Mouse (Mus musculus): ENCODE data around the gene Traf7. TPM values are rescaled to one million over a fixed set of nuclear protein-coding genes. Genes with fewer than 3 reads are reported as not detected.

The Traf7 gene
- polyA plus RNA-seq, 1 experiment from 2014 or later: 72.3 TPM

DNA sequence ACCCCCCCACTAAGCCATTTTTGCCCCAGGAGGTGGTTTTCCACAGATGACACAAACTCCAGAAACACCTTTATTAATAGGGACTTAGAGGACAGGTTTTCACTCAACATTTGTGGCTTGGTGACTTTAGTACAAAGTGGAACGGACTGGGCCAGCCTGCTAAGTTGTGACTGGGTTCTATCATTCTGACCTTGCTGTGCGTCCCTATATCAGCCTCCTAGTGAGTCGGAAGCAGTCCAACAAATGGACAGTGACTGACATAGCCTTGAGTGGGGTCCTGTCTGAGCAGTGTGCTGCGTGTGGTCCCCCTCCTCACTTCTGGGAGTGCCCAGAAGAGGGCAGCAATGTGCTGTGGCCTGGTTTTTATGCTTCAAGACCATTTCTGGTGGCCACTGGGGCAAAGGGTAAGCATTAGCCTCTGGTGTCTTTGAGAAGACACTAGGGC, 1.3 kb upstream of the Traf7 start:
- Histone ChIP-seq H3K36me3 (ENCODE audit: control insufficient read depth, insufficient read depth, low read length) (peaks cover 5% of the 10 kb centered on the region), H3K4me3 (ENCODE audit: low read depth, low read length) (peak overlapping the region; percentile 95), H3K9ac (ENCODE audit: low read depth, low read length) (peak overlapping the region; percentile 80), H3K4me2 (peak overlapping the region; percentile 85), H3K27me3 (ENCODE audit: control insufficient read depth, insufficient read depth, low read length) (no peaks in the 10 kb centered on the region), H3K4me1 (ENCODE audit: control insufficient read depth, insufficient read depth, low read length) (peaks cover 33% of the 10 kb centered on the region), H3K27ac (ENCODE audit: low read depth, low read length) (peak overlapping the region; percentile 54), H3K9me3 (replicated peaks; ENCODE audit: control insufficient read depth, low read length) (no peaks in the 10 kb centered on the region)
- no peak for ATAC-seq (replicated peaks; ENCODE audit: insufficient number of reproducible peaks, low FRiP score, low TSS enrichment)
- WGBS (ENCODE audit: insufficient replicate concordance): under 1% methylated on average over 4 of the region's 4 CpGs

- no peak for ATAC-seq (replicated peaks; ENCODE audit: insufficient number of reproducible peaks, low FRiP score, low TSS enrichment)
- H3K4me1 ChIP-seq (ENCODE audit: control insufficient read depth, insufficient read depth, low read length): peaks cover 33% of the 10 kb centered on the region
- peak overlapping the region; percentile 95 for H3K4me3 ChIP-seq (ENCODE audit: low read depth, low read length)
- no peaks in the 10 kb centered on the region for H3K27me3 ChIP-seq (ENCODE audit: control insufficient read depth, insufficient read depth, low read length)
- H3K4me2 ChIP-seq: peak overlapping the region; percentile 85
- peak overlapping the region; percentile 80 for H3K9ac ChIP-seq (ENCODE audit: low read depth, low read length)
- peak overlapping the region; percentile 54 for H3K27ac ChIP-seq (ENCODE audit: low read depth, low read length)
- H3K36me3 ChIP-seq (ENCODE audit: control insufficient read depth, insufficient read depth, low read length): peaks cover 5% of the 10 kb centered on the region
- no peaks in the 10 kb centered on the region for H3K9me3 ChIP-seq (replicated peaks; ENCODE audit: control insufficient read depth, low read length)
- WGBS (ENCODE audit: insufficient replicate concordance): 0% methylated on average over 8 of the region's 8 CpGs
Observed at GRCm38 (mm10) chr17:24528560-24528918, 801 bp upstream of the Traf7 start.

DNA sequence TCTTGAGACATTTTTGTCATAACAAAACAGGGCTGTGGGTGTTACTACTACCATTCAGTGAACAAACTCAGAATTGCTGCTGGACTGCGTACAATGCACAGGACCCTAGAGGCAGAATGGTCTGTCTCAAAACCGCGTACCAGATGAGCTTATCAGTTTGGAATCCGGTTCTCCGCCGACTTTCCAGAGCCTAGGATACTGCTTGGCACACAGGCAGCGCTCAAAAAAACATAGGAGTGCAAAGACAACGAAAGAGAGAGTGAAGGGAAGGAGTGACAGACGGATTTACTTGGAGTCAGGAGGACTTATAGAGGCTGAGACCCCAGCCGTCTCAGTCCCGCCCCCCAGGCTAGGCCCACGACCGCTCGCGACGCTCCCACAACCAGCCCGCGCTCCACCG, 423 bp downstream of the Traf7 start:
- Histone ChIP-seq H3K4me2 (peak overlapping the region; percentile 85), H3K9me3 (replicated peaks; ENCODE audit: control insufficient read depth, low read length) (no peaks in the 10 kb centered on the region), H3K9ac (ENCODE audit: low read depth, low read length) (peak overlapping the region; percentile 92), H3K4me3 (ENCODE audit: low read depth, low read length) (peak overlapping the region; percentile 95), H3K36me3 (ENCODE audit: control insufficient read depth, insufficient read depth, low read length) (peaks cover 5% of the 10 kb centered on the region), H3K4me1 (ENCODE audit: control insufficient read depth, insufficient read depth, low read length) (peaks cover 25% of the 10 kb centered on the region), H3K27ac (ENCODE audit: low read depth, low read length) (peak overlapping the region; percentile 51), H3K27me3 (ENCODE audit: control insufficient read depth, insufficient read depth, low read length) (no peaks in the 10 kb centered on the region)
- under 1% methylated on average over 19 of the region's 19 CpGs for WGBS (ENCODE audit: insufficient replicate concordance)
- ATAC-seq (replicated peaks; ENCODE audit: insufficient number of reproducible peaks, low FRiP score, low TSS enrichment): no peak

DNA sequence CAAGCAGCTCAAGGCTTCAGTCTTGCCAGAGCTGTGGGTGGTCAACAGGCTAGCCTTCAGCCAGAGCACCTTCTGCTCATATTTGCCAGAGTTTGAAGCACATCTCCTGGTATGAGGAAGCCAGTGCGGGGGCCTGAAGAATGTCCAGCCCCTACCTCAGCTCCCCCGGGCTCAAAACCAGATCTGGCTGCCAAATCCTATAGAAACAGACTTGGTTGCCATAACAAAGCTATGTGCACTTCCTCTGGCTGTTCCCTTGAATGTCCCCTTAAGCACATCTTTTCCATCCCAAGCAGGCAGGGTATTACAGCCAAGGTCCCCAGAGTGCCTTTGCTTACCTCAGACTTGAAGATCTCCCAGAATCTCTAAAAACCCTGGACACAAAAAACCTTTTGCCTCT, 3.0 kb downstream of the Traf7 start:
- no peak overlapping the region for H3K4me3 ChIP-seq (ENCODE audit: low read depth, low read length)
- no peaks in the 10 kb centered on the region for H3K27me3 ChIP-seq (ENCODE audit: control insufficient read depth, insufficient read depth, low read length)
- 75% methylated on average over 2 of the region's 2 CpGs for WGBS (ENCODE audit: insufficient replicate concordance)
- no peaks in the 10 kb centered on the region for H3K9me3 ChIP-seq (replicated peaks; ENCODE audit: control insufficient read depth, low read length)
- peaks cover 16% of the 10 kb centered on the region for H3K4me1 ChIP-seq (ENCODE audit: control insufficient read depth, insufficient read depth, low read length)
- no peak for ATAC-seq (replicated peaks; ENCODE audit: insufficient number of reproducible peaks, low FRiP score, low TSS enrichment)
- H3K36me3 ChIP-seq (ENCODE audit: control insufficient read depth, insufficient read depth, low read length): peaks cover 7% of the 10 kb centered on the region
- no peak overlapping the region for H3K4me2 ChIP-seq
- no peak overlapping the region; the same call in 1 of the 2 replicates for H3K9ac ChIP-seq (ENCODE audit: low read depth, low read length)
- H3K27ac ChIP-seq (ENCODE audit: low read depth, low read length): no peak overlapping the region

DNA sequence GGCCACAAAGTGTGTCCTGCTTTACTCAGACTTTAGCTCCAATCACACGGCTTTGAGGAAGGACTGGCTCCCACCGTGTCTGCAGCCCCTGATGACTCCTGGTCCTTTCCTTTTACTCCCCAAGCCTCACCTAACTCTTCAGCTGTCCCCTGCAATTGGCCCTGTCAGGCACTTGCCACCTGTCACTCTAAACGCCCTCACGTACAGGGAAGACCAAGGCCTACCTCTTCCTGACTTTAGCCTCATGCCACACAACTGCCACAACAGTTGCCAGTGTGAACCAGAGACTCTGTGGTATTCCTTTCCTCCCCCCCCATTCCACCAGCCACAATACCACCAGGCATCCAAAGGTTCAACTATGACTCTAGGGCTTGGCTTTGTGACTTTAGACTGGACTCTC, 7.3 kb downstream of the Traf7 start:
- H3K4me3 ChIP-seq (ENCODE audit: low read depth, low read length): no peak overlapping the region
- no peak overlapping the region for H3K4me2 ChIP-seq
- no peaks in the 10 kb centered on the region; the same call in 1 of the 2 replicates for H3K4me1 ChIP-seq (ENCODE audit: control insufficient read depth, insufficient read depth, low read length)
- no peak for ATAC-seq (replicated peaks; ENCODE audit: insufficient number of reproducible peaks, low FRiP score, low TSS enrichment)
- H3K9ac ChIP-seq (ENCODE audit: low read depth, low read length): 0 out of 2 replicates have a peak overlapping the region, but pooled peaks have one; percentile 22
- no peak overlapping the region for H3K27ac ChIP-seq (ENCODE audit: low read depth, low read length)
- WGBS (ENCODE audit: insufficient replicate concordance): 83% methylated on average over 4 of the region's 4 CpGs
- no peaks in the 10 kb centered on the region for H3K27me3 ChIP-seq (ENCODE audit: control insufficient read depth, insufficient read depth, low read length)
- H3K36me3 ChIP-seq (ENCODE audit: control insufficient read depth, insufficient read depth, low read length): peaks cover 28% of the 10 kb centered on the region
- no peaks in the 10 kb centered on the region for H3K9me3 ChIP-seq (replicated peaks; ENCODE audit: control insufficient read depth, low read length)

DNA sequence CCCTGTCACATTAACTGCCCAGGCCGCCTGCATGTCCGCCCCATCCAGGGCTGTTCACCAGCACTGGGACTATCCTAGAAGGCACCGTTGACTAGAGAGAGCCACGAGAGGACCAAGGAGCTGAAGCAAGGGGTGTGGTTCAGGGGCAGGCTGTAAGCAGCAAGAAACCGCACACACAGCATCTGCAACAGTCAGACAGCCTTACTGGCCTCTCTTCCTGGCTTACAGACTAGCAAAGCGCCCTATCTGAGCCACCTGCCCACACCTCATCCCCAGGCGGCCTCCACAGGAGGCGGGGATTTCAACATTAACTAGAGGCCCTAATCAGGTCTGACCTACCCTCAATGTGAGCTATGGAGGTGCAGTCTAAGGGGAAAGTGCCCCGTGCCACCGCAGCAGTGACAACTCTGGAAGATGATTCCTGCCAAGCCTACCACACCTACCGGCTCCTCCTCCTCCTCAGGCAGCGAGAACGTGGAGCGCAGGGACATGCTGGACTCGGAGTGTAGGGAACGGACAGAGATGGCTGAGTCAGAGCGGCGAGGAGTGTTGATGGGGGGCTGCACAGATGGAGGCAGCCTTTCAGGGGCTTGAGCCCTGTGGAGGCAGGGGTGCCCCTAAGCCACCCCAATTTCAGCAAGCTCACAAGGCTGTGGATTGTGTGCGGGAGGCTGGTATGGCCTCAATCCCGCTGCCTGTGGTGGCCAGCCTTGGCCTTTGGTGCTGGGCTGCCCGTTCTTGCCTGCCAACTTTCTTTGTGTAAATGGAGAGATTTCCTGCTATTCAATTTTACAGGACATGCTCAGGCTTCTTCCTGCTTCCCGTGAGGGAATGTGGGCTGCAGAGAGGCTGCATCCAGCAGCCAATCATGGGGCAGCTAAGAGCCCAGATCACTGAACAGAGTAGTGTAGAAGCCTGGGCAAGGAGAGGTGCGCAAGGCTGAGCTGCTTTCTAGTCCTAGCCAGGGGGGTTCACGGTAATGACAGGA, 13.2 kb downstream of the Traf7 start:
- H3K9ac ChIP-seq (ENCODE audit: low read depth, low read length): peak overlapping the region; percentile 16; the same call in 1 of the 2 replicates
- peaks cover 46% of the 10 kb centered on the region for H3K36me3 ChIP-seq (ENCODE audit: control insufficient read depth, insufficient read depth, low read length)
- 84% methylated on average over 24 of the region's 24 CpGs for WGBS (ENCODE audit: insufficient replicate concordance)
- no peak overlapping the region for H3K4me2 ChIP-seq
- no peak for ATAC-seq (replicated peaks; ENCODE audit: insufficient number of reproducible peaks, low FRiP score, low TSS enrichment)
- no peaks in the 10 kb centered on the region for H3K4me1 ChIP-seq (ENCODE audit: control insufficient read depth, insufficient read depth, low read length)
- no peaks in the 10 kb centered on the region for H3K9me3 ChIP-seq (replicated peaks; ENCODE audit: control insufficient read depth, low read length)
- peak overlapping the region; percentile 4; the same call in 1 of the 2 replicates for H3K27ac ChIP-seq (ENCODE audit: low read depth, low read length)
- no peak overlapping the region for H3K4me3 ChIP-seq (ENCODE audit: low read depth, low read length)
- no peaks in the 10 kb centered on the region for H3K27me3 ChIP-seq (ENCODE audit: control insufficient read depth, insufficient read depth, low read length)

DNA sequence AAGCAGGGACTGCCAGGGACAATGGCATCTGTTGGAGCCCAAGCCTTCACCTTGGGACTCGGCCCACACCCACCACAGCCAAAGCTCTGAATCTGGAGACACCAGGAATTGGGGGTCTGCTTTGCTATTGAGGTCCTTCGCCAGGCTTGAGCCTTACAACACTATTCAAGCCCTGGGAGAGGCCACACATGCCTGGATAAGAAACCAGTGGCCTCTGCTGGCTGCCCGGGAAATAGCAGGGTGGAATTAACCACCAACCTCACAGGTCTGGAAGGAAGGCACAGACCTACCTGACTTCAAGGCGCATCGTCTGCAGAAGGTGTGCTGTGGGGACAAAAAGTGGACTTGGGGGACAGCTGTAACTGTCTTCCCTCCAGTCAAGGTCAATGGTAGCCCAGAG, 14.1 kb downstream of the Traf7 start:
- Histone ChIP-seq H3K36me3 (ENCODE audit: control insufficient read depth, insufficient read depth, low read length) (peaks cover 46% of the 10 kb centered on the region), H3K4me3 (ENCODE audit: low read depth, low read length) (no peak overlapping the region), H3K27me3 (ENCODE audit: control insufficient read depth, insufficient read depth, low read length) (no peaks in the 10 kb centered on the region), H3K27ac (ENCODE audit: low read depth, low read length) (no peak overlapping the region), H3K9me3 (replicated peaks; ENCODE audit: control insufficient read depth, low read length) (no peaks in the 10 kb centered on the region), H3K9ac (ENCODE audit: low read depth, low read length) (no peak overlapping the region), H3K4me1 (ENCODE audit: control insufficient read depth, insufficient read depth, low read length) (no peaks in the 10 kb centered on the region), H3K4me2 (no peak overlapping the region)
- 0 out of 2 replicates have a peak, but pooled peaks have one; percentile 12 for ATAC-seq (replicated peaks; ENCODE audit: insufficient number of reproducible peaks, low FRiP score, low TSS enrichment)
- 59% methylated on average over 5 of the region's 5 CpGs for WGBS (ENCODE audit: insufficient replicate concordance)

GRCm38 (mm10) chr17:24507806-24508460, 19.8 kb downstream of the Traf7 start:
- H3K27me3 ChIP-seq (ENCODE audit: control insufficient read depth, insufficient read depth, low read length): peaks cover 14% of the 10 kb centered on the region
- no peak overlapping the region for H3K4me2 ChIP-seq
- 83% methylated on average over 12 of the region's 12 CpGs for WGBS (ENCODE audit: insufficient replicate concordance)
- ATAC-seq (replicated peaks; ENCODE audit: insufficient number of reproducible peaks, low FRiP score, low TSS enrichment): no peak
- no peak overlapping the region for H3K4me3 ChIP-seq (ENCODE audit: low read depth, low read length)
- H3K4me1 ChIP-seq (ENCODE audit: control insufficient read depth, insufficient read depth, low read length): peaks cover 11% of the 10 kb centered on the region
- H3K36me3 ChIP-seq (ENCODE audit: control insufficient read depth, insufficient read depth, low read length): peaks cover 29% of the 10 kb centered on the region
- no peak overlapping the region for H3K9ac ChIP-seq (ENCODE audit: low read depth, low read length)
- no peak overlapping the region for H3K27ac ChIP-seq (ENCODE audit: low read depth, low read length)
- no peaks in the 10 kb centered on the region for H3K9me3 ChIP-seq (replicated peaks; ENCODE audit: control insufficient read depth, low read length)

All from heart, embryonic 11.5 days (tissue).